Mouse (Mus musculus) liver, postnatal 0 days (tissue): ENCODE data around the gene Cdrt4. TPM values are rescaled to one million over a fixed set of nuclear protein-coding genes. Genes with fewer than 3 reads are reported as not detected.

Experiments
- ATAC-seq: fragments of 200-750 bp; cut with Nextera tagmentation; 2 replicates; pipeline ENCODE4 v1.8.0; 2017; ENCODE audit warnings: mild to moderate bottlenecking, moderate library complexity
- DNase-seq: peaks from one replicate; pipeline ENCODE4 v3.0.0-alpha.2; 2016
- H3K27ac ChIP-seq: fragments of 300-500 bp; sonication (generic); 2 replicates; pipeline ENCODE4 v1.5.1; 2014; ENCODE audit warnings: antibody characterized with exemption, moderate library complexity, mild to moderate bottlenecking, low read depth
- H3K27me3 ChIP-seq: fragments of 300-500 bp; sonication (generic); 2 replicates; pipeline ENCODE4 v1.6.1; 2014; ENCODE audit warnings: low read length, control low read depth, mixed read lengths; ENCODE audit not compliant: insufficient read depth
- H3K36me3 ChIP-seq: fragments of 300-500 bp; sonication (generic); replicated peaks from 2 replicates; pipeline ENCODE4 v1.6.1; 2014; ENCODE audit warnings: mild to moderate bottlenecking, control low read depth, low read length, moderate library complexity, mixed read lengths; ENCODE audit not compliant: insufficient read depth
- H3K4me1 ChIP-seq: fragments of 300-500 bp; sonication (generic); 2 replicates; pipeline ENCODE4 v1.6.1; 2014; ENCODE audit warnings: antibody characterized with exemption, mild to moderate bottlenecking, control low read depth; ENCODE audit not compliant: insufficient read depth
- H3K4me2 ChIP-seq: fragments of 300-500 bp; sonication (generic); 2 replicates; pipeline ENCODE4 v1.6.1; 2014; ENCODE audit warnings: low read depth, mild to moderate bottlenecking, low read length, moderate library complexity, mixed read lengths
- H3K4me3 ChIP-seq: fragments of 300-500 bp; sonication (generic); 2 replicates; pipeline ENCODE4 v1.5.1; 2014; ENCODE audit warnings: low read depth, low read length
- H3K9ac ChIP-seq: fragments of 300-500 bp; sonication (generic); replicated peaks from 2 replicates; pipeline ENCODE4 v1.6.1; 2014; ENCODE audit warnings: mild to moderate bottlenecking, moderate library complexity
- H3K9me3 ChIP-seq: fragments of 300-500 bp; sonication (generic); 2 replicates; pipeline ENCODE4 v1.6.1; 2016; ENCODE audit warnings: mild to moderate bottlenecking, control low read depth, low read length, mixed read lengths
- CTCF ChIP-seq: sonication (generic); IDR thresholded peaks from 2 replicates; pipeline ENCODE4 v1.5.1; 2016; ENCODE audit warnings: antibody characterized with exemption, low read depth
- EP300 ChIP-seq: IDR thresholded peaks from 2 replicates; pipeline ENCODE4 v1.6.1; 2016; ENCODE audit warnings: antibody characterized with exemption, low read depth, mild to moderate bottlenecking
- WGBS: fragments of 180-500 bp; shearing (Covaris S2); extraction: QIAGEN DNeasy Blood & Tissue Kit; methylation state at CpG from one replicate; pipeline ENCODE4 v1.1.7; 2014; ENCODE audit not compliant: insufficient replicate concordance; 5-methylcytosine and 5-hydroxymethylcytosine counted together
- polyA plus RNA-seq: library from polyadenylated mRNA; unstranded; fragments of >200 nt; fragmentation: Nextera tagmentation; extraction: Ambion mirVana; gene quantifications from 2 replicates; pipeline ENCODE4 v1.2.1, GENCODE M21; 2015

Gene Cdrt4
- polyA plus RNA-seq, 1 experiment from 2014 or later = not detected

DNA sequence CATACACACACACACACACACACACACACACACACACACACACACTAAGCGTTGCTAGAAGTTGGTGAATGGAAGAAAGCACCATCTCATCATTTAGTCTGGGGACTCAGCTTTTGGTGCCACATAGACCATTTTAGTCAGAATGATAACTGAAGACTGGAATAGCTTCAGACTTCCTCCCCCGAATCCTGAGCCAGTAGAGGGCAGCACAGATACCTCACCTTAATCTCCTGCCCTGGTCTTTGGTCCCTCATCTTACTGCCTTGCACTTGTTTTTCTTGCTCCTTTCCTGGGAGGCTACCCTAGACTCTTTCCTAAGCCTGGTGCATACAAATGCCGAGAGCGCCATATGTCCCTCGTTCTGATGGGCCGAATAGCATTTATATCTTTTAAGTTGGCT lies 36.5 kb upstream of the Cdrt4 start:
- 57% methylated on average over 6 of the region's 6 CpGs for WGBS

GRCm38 (mm10) chr11:62915486-62915885 lies 35.5 kb upstream of the Cdrt4 start:
- Histone ChIP-seq H3K9me3 (no peaks in the 10 kb centered on the region), H3K27ac (peak overlapping the region; percentile 67), H3K9ac (no peak overlapping the region), H3K27me3 (no peaks in the 10 kb centered on the region), H3K4me3 (no peak overlapping the region), H3K4me2 (no peak overlapping the region), H3K36me3 (no peaks in the 10 kb centered on the region), H3K4me1 (peaks cover 15% of the 10 kb centered on the region)
- TF ChIP-seq EP300 = no peak
- no peak for TF ChIP-seq CTCF
- peak; percentile 22 for DNase-seq
- 41% methylated on average over 2 of the region's 2 CpGs for WGBS
- ATAC-seq = no peak; the same call in 1 of the 2 replicates

More for the DNA sequence above, 36.5 kb upstream of the Cdrt4 start:
- Histone ChIP-seq H3K27me3 (no peaks in the 10 kb centered on the region), H3K4me3 (no peak overlapping the region), H3K27ac (no peak overlapping the region), H3K36me3 (no peaks in the 10 kb centered on the region), H3K4me1 (peaks cover 15% of the 10 kb centered on the region), H3K4me2 (no peak overlapping the region), H3K9ac (no peak overlapping the region), H3K9me3 (no peaks in the 10 kb centered on the region)
- ATAC-seq = no peak
- DNase-seq = peak; percentile 27
- TF ChIP-seq CTCF (peak; percentile 55), EP300 (no peak)

DNA sequence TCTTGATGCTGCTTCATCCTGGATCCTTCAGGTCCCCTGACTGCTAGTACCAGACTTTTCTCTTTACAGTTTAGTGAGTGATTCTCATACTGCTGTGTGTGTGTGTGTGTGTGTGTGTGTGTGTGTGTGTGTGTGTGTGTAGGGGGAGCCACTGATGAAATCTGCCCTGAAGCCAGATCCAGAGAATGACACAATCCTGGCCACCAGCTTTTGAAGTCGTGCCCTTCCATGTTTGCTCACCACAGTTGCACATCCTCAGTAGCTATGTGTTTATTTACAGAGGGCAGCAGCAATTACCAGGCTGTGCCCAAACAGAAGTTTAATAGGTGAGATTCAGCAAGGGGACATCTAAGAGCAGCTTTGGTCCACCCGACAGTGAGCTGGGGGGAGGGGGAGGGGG lies 34.2 kb upstream of the Cdrt4 start:
- Histone ChIP-seq H3K36me3 (no peaks in the 10 kb centered on the region), H3K9ac (no peak overlapping the region), H3K27ac (peak overlapping the region; percentile 69), H3K4me3 (no peak overlapping the region), H3K27me3 (no peaks in the 10 kb centered on the region), H3K4me1 (peaks cover 15% of the 10 kb centered on the region), H3K9me3 (no peaks in the 10 kb centered on the region), H3K4me2 (no peak overlapping the region)
- WGBS = 17% methylated on average over 2 of the region's 2 CpGs
- DNase-seq (peak; percentile 54), ATAC-seq (peak; percentile 89)
- TF ChIP-seq CTCF (no peak), EP300 (no peak; the same call in 1 of the 2 replicates)

GRCm38 (mm10) chr11:62919946-62920742 lies 30.8 kb upstream of the Cdrt4 start:
- 71% methylated on average over 6 of the region's 6 CpGs for WGBS
- Histone ChIP-seq H3K27ac (no peak overlapping the region), H3K36me3 (no peaks in the 10 kb centered on the region), H3K9ac (no peak overlapping the region), H3K4me3 (no peak overlapping the region), H3K9me3 (no peaks in the 10 kb centered on the region), H3K4me1 (peaks cover 15% of the 10 kb centered on the region), H3K4me2 (no peak overlapping the region), H3K27me3 (no peaks in the 10 kb centered on the region)
- ATAC-seq (no peak), DNase-seq (no peak)
- TF ChIP-seq EP300 (no peak), CTCF (no peak)

- Histone ChIP-seq H3K9me3 (no peaks in the 10 kb centered on the region), H3K4me3 (no peak overlapping the region), H3K36me3 (no peaks in the 10 kb centered on the region), H3K4me1 (peaks cover 11% of the 10 kb centered on the region), H3K9ac (no peak overlapping the region), H3K27ac (no peak overlapping the region), H3K4me2 (no peak overlapping the region), H3K27me3 (no peaks in the 10 kb centered on the region)
- no peak for ATAC-seq
- WGBS = 23% methylated on average over 6 of the region's 6 CpGs
- TF ChIP-seq CTCF (no peak), EP300 (no peak)
- DNase-seq = no peak
These were observed 30.3 kb upstream of the Cdrt4 start for GRCm38 (mm10) chr11:62920743-62921050.

- TF ChIP-seq EP300 (no peak), CTCF (peak; percentile 91)
- H3K36me3 ChIP-seq = no peaks in the 10 kb centered on the region
- DNase-seq (peak; percentile 84), ATAC-seq (peak; percentile 65)
- H3K27ac ChIP-seq = peak overlapping the region; percentile 44; the same call in 1 of the 2 replicates
- H3K9me3 ChIP-seq = no peaks in the 10 kb centered on the region
- peaks cover 5% of the 10 kb centered on the region for H3K4me1 ChIP-seq
- peak overlapping the region; percentile 52 for H3K4me2 ChIP-seq
- no peak overlapping the region; the same call in 1 of the 2 replicates for H3K9ac ChIP-seq
- WGBS = 29% methylated on average over 25 of the region's 25 CpGs
- no peak overlapping the region for H3K4me3 ChIP-seq
- no peaks in the 10 kb centered on the region for H3K27me3 ChIP-seq
These were observed 29.7 kb upstream of the Cdrt4 start for GRCm38 (mm10) chr11:62921052-62921977.
